Mouse (Mus musculus): ENCODE results near the gene Sema5b.

DNA sequence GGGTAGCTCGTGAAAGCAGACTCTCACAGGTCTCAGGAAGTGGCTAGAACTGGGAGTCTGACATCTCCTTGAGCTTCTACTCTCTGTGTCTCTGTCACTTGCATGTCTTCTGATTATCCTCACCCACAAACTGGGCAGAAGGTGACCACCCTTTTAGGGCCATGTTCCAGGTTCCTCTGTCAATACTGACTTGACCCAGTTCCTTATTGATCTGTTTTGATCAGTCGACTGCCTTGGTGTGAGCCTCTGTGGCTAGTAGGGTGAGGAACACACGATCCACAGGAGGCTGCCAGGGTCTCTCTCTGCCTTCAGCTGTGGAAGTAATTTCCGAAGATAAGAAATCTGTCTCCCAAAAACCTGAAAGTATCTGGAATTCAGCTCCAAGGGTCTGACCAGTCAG is 76.8 kb downstream of the Sema5b start:
- no peak for TF ChIP-seq CTCF (IDR thresholded peaks at IDR 0.05; ENCODE audit: low read depth)
- TF ChIP-seq EP300 (optimal IDR thresholded peaks at IDR 0.05) = no peak
